Mouse (Mus musculus) neural tube, embryonic 14.5 days (tissue): ENCODE measurements around the gene Hif3a. TPM values are rescaled to one million over a fixed set of nuclear protein-coding genes. Genes with fewer than 3 reads are reported as not detected.
"Not testable (repeated sequence)": the region's sequence is repeated elsewhere in the genome, so short reads cannot be mapped to it uniquely, and the experiment has no call there.

Source experiments
- ATAC-seq: fragments of 200-750 bp; cut with Nextera tagmentation; 2 replicates; pipeline ENCODE4 v1.8.0; 2017; ENCODE audit warnings: low read depth, mild to moderate bottlenecking, moderate TSS enrichment, moderate library complexity
- H3K27ac ChIP-seq: fragments of 300-500 bp; sonication (generic); 2 replicates; pipeline ENCODE4 v1.5.1; 2014; ENCODE audit warnings: low read depth, mild to moderate bottlenecking, control low read depth, low read length, moderate library complexity, mixed read lengths
- H3K27me3 ChIP-seq: fragments of 300-500 bp; sonication (generic); 2 replicates; pipeline ENCODE4 v1.6.1; 2014; ENCODE audit warnings: low read length; ENCODE audit not compliant: control insufficient read depth, insufficient read depth
- H3K36me3 ChIP-seq: fragments of 300-500 bp; sonication (generic); 2 replicates; pipeline ENCODE4 v1.6.1; 2014; ENCODE audit warnings: low read length, mixed read lengths; ENCODE audit not compliant: control insufficient read depth, insufficient read depth
- H3K4me1 ChIP-seq: fragments of 300-500 bp; sonication (generic); 2 replicates; pipeline ENCODE4 v1.6.1; 2014; ENCODE audit warnings: low read length; ENCODE audit not compliant: control insufficient read depth, insufficient read depth
- H3K4me2 ChIP-seq: fragments of 300-500 bp; sonication (generic); 2 replicates; pipeline ENCODE4 v1.6.1; 2014; ENCODE audit warnings: mild to moderate bottlenecking, low read depth, low read length, control low read depth
- H3K4me3 ChIP-seq: fragments of 300-500 bp; sonication (generic); 2 replicates; pipeline ENCODE4 v1.5.1; 2014; ENCODE audit warnings: low read depth, low read length, control low read depth, mixed read lengths
- H3K9ac ChIP-seq: fragments of 300-500 bp; sonication (generic); replicated peaks from 2 replicates; pipeline ENCODE4 v1.6.1; 2014; ENCODE audit warnings: low read depth, mild to moderate bottlenecking, control low read depth, low read length, mixed read lengths
- H3K9me3 ChIP-seq: fragments of 300-500 bp; sonication (generic); 2 replicates; pipeline ENCODE4 v1.6.1; 2016; ENCODE audit warnings: low read length; ENCODE audit not compliant: control insufficient read depth
- WGBS: fragments of 180-500 bp; shearing (Covaris S2); extraction: QIAGEN DNeasy Blood & Tissue Kit; methylation state at CpG from one replicate; pipeline ENCODE4 v1.1.7; 2014; 5-methylcytosine and 5-hydroxymethylcytosine counted together
- polyA plus RNA-seq: library from polyadenylated mRNA; unstranded; fragments of >200 nt; fragmentation: Nextera tagmentation; extraction: Ambion mirVana; gene quantifications from 2 replicates; pipeline ENCODE4 v1.2.1, GENCODE M21; 2014

The Hif3a gene
- polyA plus RNA-seq, result 2.7 and 4.4 TPM in 2 replicates

GRCm38 (mm10) chr7:17062389-17062788 lies at the start of gene Hif3a:
Gene Hif3a (minus strand): TSS chr7:17062427.
- no peak within 1 kb of the TSS for H3K27ac ChIP-seq
- H3K4me1 ChIP-seq, result peaks cover 18% of the 10 kb centered on the region; the same call in 1 of the 2 replicates
- no peaks in the 10 kb centered on the region for H3K27me3 ChIP-seq
- peak; percentile 87 for ATAC-seq
- peak within 1 kb of the TSS; percentile 34 for H3K4me3 ChIP-seq
- H3K36me3 ChIP-seq, result no peaks in the 10 kb centered on the region
- 2% methylated on average over 15 of the region's 15 CpGs for WGBS
- H3K4me2 ChIP-seq, result peak within 1 kb of the TSS; percentile 58
- no peaks in the 10 kb centered on the region for H3K9me3 ChIP-seq
- H3K9ac ChIP-seq, result peak within 1 kb of the TSS; percentile 42; the same call in 1 of the 2 replicates

GRCm38 (mm10) chr7:17101631-17102030 lies 39.4 kb upstream of the Hif3a start:
- not testable (repeated sequence) for H3K9me3 ChIP-seq, H3K9ac ChIP-seq, H3K27me3 ChIP-seq, H3K4me3 ChIP-seq, ATAC-seq, H3K4me2 ChIP-seq, H3K4me1 ChIP-seq, H3K36me3 ChIP-seq, H3K27ac ChIP-seq
- WGBS, result 85% methylated on average over 13 of the region's 13 CpGs

- no peaks in the 10 kb centered on the region for H3K9me3 ChIP-seq
- ATAC-seq, result no peak
- H3K4me1 ChIP-seq, result no peaks in the 10 kb centered on the region
- H3K27me3 ChIP-seq, result no peaks in the 10 kb centered on the region
- no peak overlapping the region for H3K4me2 ChIP-seq
- no peak overlapping the region for H3K27ac ChIP-seq
- H3K4me3 ChIP-seq, result no peak overlapping the region
- H3K36me3 ChIP-seq, result no peaks in the 10 kb centered on the region
- 18% methylated on average over 1 of the region's 1 CpGs for WGBS
- H3K9ac ChIP-seq, result no peak overlapping the region
Measured at GRCm38 (mm10) chr7:17091280-17091679, 29.1 kb upstream of the Hif3a start.

GRCm38 (mm10) chr7:17090058-17090585 lies 27.9 kb upstream of the Hif3a start:
- no peak for ATAC-seq
- Histone ChIP-seq H3K27ac (no peak overlapping the region), H3K36me3 (no peaks in the 10 kb centered on the region), H3K27me3 (no peaks in the 10 kb centered on the region), H3K4me3 (no peak overlapping the region), H3K9ac (no peak overlapping the region), H3K4me2 (no peak overlapping the region), H3K9me3 (no peaks in the 10 kb centered on the region), H3K4me1 (no peaks in the 10 kb centered on the region)
- 56% methylated on average over 3 of the region's 3 CpGs for WGBS

GRCm38 (mm10) chr7:17087731-17088130 lies 25.5 kb upstream of the Hif3a start:
- ATAC-seq, result no peak

GRCm38 (mm10) chr7:17082766-17083165 lies 20.5 kb upstream of the Hif3a start:
- Histone ChIP-seq H3K4me1 (no peaks in the 10 kb centered on the region), H3K27ac (no peak overlapping the region), H3K4me3 (no peak overlapping the region), H3K9ac (no peak overlapping the region), H3K4me2 (no peak overlapping the region), H3K9me3 (no peaks in the 10 kb centered on the region), H3K36me3 (no peaks in the 10 kb centered on the region), H3K27me3 (no peaks in the 10 kb centered on the region)
- ATAC-seq, result no peak
- WGBS, result 88% methylated on average over 4 of the region's 4 CpGs

More at GRCm38 (mm10) chr7:17087731-17088130, 25.5 kb upstream of the Hif3a start:
- 90% methylated on average over 3 of the region's 3 CpGs for WGBS
- Histone ChIP-seq H3K9me3 (no peaks in the 10 kb centered on the region), H3K4me1 (no peaks in the 10 kb centered on the region), H3K9ac (no peak overlapping the region), H3K36me3 (no peaks in the 10 kb centered on the region), H3K4me2 (no peak overlapping the region), H3K27me3 (no peaks in the 10 kb centered on the region), H3K4me3 (no peak overlapping the region), H3K27ac (no peak overlapping the region)

GRCm38 (mm10) chr7:17078076-17078654 lies 15.9 kb upstream of the Hif3a start:
- H3K9me3 ChIP-seq, result no peaks in the 10 kb centered on the region
- H3K36me3 ChIP-seq, result no peaks in the 10 kb centered on the region
- WGBS, result 87% methylated on average over 7 of the region's 7 CpGs
- no peaks in the 10 kb centered on the region for H3K4me1 ChIP-seq
- no peak overlapping the region for H3K9ac ChIP-seq
- ATAC-seq, result no peak
- no peak overlapping the region for H3K27ac ChIP-seq
- no peak overlapping the region for H3K4me2 ChIP-seq
- H3K4me3 ChIP-seq, result no peak overlapping the region
- no peaks in the 10 kb centered on the region for H3K27me3 ChIP-seq

- Histone ChIP-seq H3K4me2 (no peak overlapping the region), H3K4me1 (no peaks in the 10 kb centered on the region), H3K27me3 (no peaks in the 10 kb centered on the region), H3K27ac (no peak overlapping the region), H3K36me3 (no peaks in the 10 kb centered on the region), H3K9me3 (no peaks in the 10 kb centered on the region), H3K4me3 (no peak overlapping the region), H3K9ac (no peak overlapping the region)
- no peak for ATAC-seq
- WGBS, result 100% methylated on average over 1 of the region's 1 CpGs
Measured at GRCm38 (mm10) chr7:17076542-17076941, 14.3 kb upstream of the Hif3a start.

- Histone ChIP-seq H3K36me3 (no peaks in the 10 kb centered on the region), H3K4me1 (no peaks in the 10 kb centered on the region)
Measured at GRCm38 (mm10) chr7:17073904-17074615, 11.8 kb upstream of the Hif3a start, which contains the start of gene Psg16. Gene Psg16 (plus strand): TSS chr7:17074040.

More at GRCm38 (mm10) chr7:17073904-17074615, 11.8 kb upstream of the Hif3a start, which contains the start of gene Psg16:
- 65% methylated on average over 23 of the region's 23 CpGs for WGBS
- Histone ChIP-seq H3K27me3 (no peaks in the 10 kb centered on the region), H3K9ac (no peak within 1 kb of the TSS), H3K27ac (no peak within 1 kb of the TSS), H3K9me3 (no peaks in the 10 kb centered on the region), H3K4me3 (no peak within 1 kb of the TSS), H3K4me2 (peak within 1 kb of the TSS; percentile 12; the same call in 1 of the 2 replicates)
- peak; percentile 92 for ATAC-seq
